Mouse (Mus musculus): ENCODE measurements at regions not wholly inside any gene's neighbourhood (a gene's known extent, or its start where the extent isn't known, plus 50 kb on each side); places are given as distances from the start of the nearest gene placed in this dataset.

DNA sequence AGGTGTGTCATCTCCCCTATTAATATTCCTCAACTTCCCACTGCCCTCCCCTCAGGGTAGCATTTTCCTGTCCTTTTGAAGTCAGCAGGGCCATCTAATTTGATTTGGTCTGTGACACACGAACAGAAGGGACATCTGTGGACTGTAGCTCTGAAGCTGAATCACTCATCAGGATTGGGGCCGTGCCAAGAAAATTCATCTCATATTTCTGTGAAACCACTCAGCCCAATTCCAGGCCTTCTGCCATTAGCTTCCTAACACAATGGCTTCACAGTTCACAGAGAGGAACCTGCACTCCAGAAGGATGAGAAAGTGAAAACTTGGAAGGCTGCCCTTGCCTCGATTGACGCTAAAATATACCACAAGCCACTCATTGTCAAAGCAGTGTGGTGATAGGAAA, 86.1 kb downstream of the Abhd5 start:
- Histone ChIP-seq H3K36me3 (no peaks in the 10 kb centered on the region), H3K27me3 (ENCODE audit: low read depth, poor library complexity, severe bottlenecking) (no peaks in the 10 kb centered on the region), H3K9me3 (replicated peaks) (no peaks in the 10 kb centered on the region), H3K27ac (replicated peaks) (no peak overlapping the region), H3K4me3 (no peak overlapping the region), H3K4me1 (no peaks in the 10 kb centered on the region)
- no peak for DNase-seq (ENCODE audit: low spot score)
- 77% methylated on average over 4 of the region's 4 CpGs for WGBS

DNA sequence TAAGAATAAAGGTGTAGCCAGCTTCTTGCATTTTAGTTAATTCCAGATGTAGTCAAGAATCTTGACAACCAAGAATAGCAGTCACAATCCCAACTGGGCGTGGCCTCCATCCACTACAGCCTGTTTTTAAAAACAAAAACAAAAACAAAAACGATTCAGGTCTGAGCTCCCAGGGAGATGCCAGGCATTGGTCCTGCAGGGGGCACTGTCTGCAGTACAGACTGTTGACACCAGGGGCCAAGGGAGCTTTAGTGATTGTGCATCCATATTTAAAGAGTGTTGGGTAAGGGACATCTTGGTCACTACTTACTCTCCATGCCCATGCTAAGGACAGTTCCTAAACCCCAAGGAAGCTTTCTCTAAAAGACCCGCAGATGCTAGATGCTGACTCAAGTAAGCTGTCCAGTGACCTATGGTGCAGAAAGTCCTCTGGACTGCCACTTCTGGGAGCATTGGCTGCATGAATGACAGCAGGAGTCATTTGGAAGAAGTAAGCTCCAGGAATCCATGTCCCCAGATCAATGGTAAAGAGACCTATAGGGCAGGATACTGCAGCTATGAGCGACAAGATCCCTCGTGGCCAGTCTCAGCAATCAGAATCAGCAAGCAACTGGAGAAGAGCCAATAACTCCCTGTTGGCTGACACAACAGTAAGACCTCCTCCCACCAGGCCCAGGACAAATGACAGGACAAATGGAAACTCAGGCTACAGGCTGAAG, 95.1 kb downstream of the Abhd5 start:
- no peak for DNase-seq (ENCODE audit: low spot score)
- no peak overlapping the region for H3K4me3 ChIP-seq
- H3K36me3 ChIP-seq = no peaks in the 10 kb centered on the region
- H3K9me3 ChIP-seq (replicated peaks) = no peaks in the 10 kb centered on the region
- H3K27me3 ChIP-seq (ENCODE audit: low read depth, poor library complexity, severe bottlenecking) = no peaks in the 10 kb centered on the region
- 71% methylated on average over 5 of the region's 5 CpGs for WGBS
- no peak overlapping the region for H3K27ac ChIP-seq (replicated peaks)
- no peaks in the 10 kb centered on the region for H3K4me1 ChIP-seq

DNA sequence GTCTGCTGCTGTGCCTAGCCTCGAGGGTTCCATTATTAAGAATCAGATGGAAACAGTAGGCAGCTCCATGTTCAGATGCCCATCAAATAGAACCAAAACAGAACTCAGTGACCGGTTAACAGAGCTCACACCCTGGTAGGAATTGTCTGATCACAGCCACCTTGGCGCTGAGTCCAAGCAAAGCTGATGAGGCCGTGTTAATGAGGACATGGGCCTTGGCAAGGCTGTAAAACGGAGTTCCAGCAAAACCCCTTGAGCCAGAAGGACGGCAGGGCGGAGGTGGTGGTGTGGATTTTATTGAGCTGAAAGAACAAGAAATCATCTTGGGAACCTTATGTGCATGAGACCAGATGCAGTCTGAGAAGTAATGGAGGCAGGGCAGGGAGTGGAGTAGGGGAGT, 96.2 kb downstream of the Abhd5 start:
- 89% methylated on average over 7 of the region's 7 CpGs for WGBS
- Histone ChIP-seq H3K9me3 (replicated peaks) (no peaks in the 10 kb centered on the region), H3K27me3 (ENCODE audit: low read depth, poor library complexity, severe bottlenecking) (no peaks in the 10 kb centered on the region), H3K27ac (replicated peaks) (no peak overlapping the region), H3K4me1 (no peaks in the 10 kb centered on the region), H3K36me3 (no peaks in the 10 kb centered on the region), H3K4me3 (no peak overlapping the region)
- no peak for DNase-seq (ENCODE audit: low spot score)

DNA sequence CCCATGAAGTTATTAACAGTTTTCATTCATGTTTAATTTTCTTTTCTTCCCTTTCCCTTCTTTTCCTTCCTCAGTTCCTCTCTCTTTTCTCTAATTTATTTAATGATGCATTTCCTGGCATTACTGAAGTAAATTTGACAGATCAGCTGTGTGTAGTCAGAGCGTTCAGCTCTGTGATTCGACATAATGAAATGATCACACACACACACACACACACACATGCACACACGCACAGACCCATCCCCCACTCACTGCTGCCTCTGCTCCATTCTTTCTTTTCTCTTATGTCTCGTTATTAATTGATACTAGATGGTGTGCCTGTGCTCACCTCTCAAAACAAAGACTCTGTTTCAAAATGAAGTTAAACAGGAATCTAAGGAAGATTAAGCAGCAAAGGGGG, 96.9 kb downstream of the Abhd5 start:
- Histone ChIP-seq H3K27ac (replicated peaks) (no peak overlapping the region), H3K9me3 (replicated peaks) (no peaks in the 10 kb centered on the region), H3K4me3 (no peak overlapping the region), H3K36me3 (no peaks in the 10 kb centered on the region), H3K27me3 (ENCODE audit: low read depth, poor library complexity, severe bottlenecking) (no peaks in the 10 kb centered on the region), H3K4me1 (no peaks in the 10 kb centered on the region)
- no peak for DNase-seq (ENCODE audit: low spot score)
- 84% methylated on average over 4 of the region's 4 CpGs for WGBS

DNA sequence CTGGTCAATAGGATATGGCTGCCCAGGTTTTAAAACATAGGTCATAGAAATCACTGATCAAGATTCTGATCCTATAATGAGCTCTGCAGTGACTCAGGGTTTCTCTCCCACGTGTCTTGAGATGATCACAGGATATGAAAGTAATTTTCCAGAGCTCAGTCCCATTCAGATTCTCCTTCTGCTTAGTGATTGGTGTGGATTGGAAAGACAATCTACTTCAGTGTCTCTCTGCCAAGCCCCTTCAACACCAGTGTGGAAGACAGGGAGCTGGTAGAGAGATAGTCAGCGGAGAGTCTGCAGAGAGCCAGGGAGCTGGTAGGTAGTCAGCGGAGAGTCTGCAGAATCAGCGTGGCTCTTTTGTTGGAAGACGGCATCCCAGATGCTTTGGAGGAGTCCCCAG, 99.1 kb downstream of the Abhd5 start:
- DNase-seq (ENCODE audit: low spot score) = no peak
- H3K27ac ChIP-seq (replicated peaks) = no peak overlapping the region
- WGBS = 85% methylated on average over 5 of the region's 5 CpGs
- H3K36me3 ChIP-seq = no peaks in the 10 kb centered on the region
- H3K4me1 ChIP-seq = no peaks in the 10 kb centered on the region
- H3K9me3 ChIP-seq (replicated peaks) = no peaks in the 10 kb centered on the region
- H3K27me3 ChIP-seq (ENCODE audit: low read depth, poor library complexity, severe bottlenecking) = no peaks in the 10 kb centered on the region
- H3K4me3 ChIP-seq = no peak overlapping the region

DNA sequence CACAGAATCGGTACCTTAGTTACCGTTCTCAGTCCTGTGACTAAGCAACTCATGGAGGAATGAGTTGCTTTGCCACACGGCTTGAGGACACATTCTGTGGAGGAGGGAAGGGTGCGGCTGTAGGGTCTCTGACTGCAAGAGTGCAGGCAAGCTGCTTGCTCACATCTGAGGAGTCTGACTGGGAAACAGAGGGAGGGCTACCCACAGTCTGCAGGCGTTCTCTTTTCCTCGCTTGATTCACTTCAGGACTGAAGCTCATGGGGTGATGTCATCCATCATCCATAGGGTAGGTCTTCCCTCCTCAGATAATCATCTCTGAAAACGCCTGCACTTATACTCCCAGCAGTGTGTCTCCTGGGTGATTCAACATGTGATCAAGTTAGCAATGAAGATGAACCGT, 103.9 kb downstream of the Abhd5 start:
- Histone ChIP-seq H3K4me3 (no peak overlapping the region), H3K9me3 (replicated peaks) (no peaks in the 10 kb centered on the region), H3K36me3 (no peaks in the 10 kb centered on the region), H3K27me3 (ENCODE audit: low read depth, poor library complexity, severe bottlenecking) (no peaks in the 10 kb centered on the region), H3K27ac (replicated peaks) (no peak overlapping the region), H3K4me1 (no peaks in the 10 kb centered on the region)
- no peak for DNase-seq (ENCODE audit: low spot score)
- WGBS = 83% methylated on average over 8 of the region's 8 CpGs

DNA sequence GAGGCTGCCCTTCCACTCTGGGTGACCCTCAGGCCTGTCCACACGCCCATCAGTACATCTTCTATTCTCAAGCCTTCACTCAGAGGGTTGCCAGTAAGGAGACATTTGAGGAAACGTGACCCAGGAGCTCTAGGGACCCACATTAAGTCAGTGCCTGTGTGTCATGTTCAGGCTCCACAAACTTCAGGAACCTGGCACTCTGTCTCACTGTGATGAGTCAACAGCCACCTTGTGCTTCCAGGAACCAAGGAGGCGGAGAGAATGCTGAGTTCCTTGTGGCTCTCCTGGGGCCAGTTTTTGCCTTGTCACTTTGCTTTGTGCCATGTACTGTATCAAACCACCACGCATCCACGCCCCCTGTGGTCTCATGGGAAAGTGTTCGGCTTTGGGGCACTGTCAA, 104.4 kb downstream of the Abhd5 start:
- 79% methylated on average over 6 of the region's 6 CpGs for WGBS
- Histone ChIP-seq H3K27me3 (ENCODE audit: low read depth, poor library complexity, severe bottlenecking) (no peaks in the 10 kb centered on the region), H3K27ac (replicated peaks) (no peak overlapping the region), H3K4me3 (no peak overlapping the region), H3K9me3 (replicated peaks) (no peaks in the 10 kb centered on the region), H3K36me3 (no peaks in the 10 kb centered on the region), H3K4me1 (no peaks in the 10 kb centered on the region)
- DNase-seq (ENCODE audit: low spot score) = no peak

DNA sequence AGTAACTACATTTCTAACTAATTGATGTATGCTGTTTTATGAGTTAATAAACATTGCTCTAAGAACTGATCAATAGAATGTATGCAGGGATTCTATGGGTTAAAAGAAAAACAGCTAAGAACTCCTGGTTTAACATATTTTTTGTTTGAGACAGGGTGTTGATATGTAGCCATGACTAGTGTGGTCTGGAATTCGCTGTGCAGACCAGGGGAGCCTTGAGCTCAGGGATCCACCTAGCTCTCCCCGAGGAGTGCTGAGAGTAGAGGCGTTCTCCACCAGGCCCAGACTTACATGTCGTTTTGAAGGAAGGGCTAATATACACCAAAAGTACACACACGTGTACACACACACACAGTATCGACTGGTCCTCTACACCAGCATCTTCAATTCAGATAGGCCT, 108.1 kb downstream of the Abhd5 start:
- Histone ChIP-seq H3K4me3 (no peak overlapping the region), H3K27me3 (ENCODE audit: low read depth, poor library complexity, severe bottlenecking) (no peaks in the 10 kb centered on the region), H3K9me3 (replicated peaks) (no peaks in the 10 kb centered on the region), H3K36me3 (no peaks in the 10 kb centered on the region), H3K4me1 (no peaks in the 10 kb centered on the region), H3K27ac (replicated peaks) (no peak overlapping the region)
- 90% methylated on average over 6 of the region's 6 CpGs for WGBS
- no peak for DNase-seq (ENCODE audit: low spot score)

DNA sequence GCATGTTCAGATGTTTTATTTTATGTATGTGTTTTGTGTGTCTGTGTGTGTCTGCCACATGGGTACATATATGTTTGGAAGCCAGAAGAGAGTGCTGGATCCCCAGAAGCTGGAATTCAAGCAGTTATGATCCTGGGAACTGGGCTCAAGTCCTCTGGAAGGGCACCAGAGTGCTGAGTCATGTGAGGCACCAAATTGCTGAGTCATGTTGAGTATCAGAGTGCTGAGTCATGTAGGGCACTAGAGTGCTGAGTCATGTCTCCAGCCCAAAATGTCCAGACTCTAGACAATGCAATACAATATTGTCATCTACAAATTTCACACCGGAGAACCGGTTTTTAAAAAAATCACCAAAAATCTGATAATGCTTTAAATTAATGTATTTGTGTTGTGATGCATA, 120.1 kb downstream of the Abhd5 start:
- H3K27me3 ChIP-seq (ENCODE audit: low read depth, poor library complexity, severe bottlenecking) = no peaks in the 10 kb centered on the region
- no peak for DNase-seq (ENCODE audit: low spot score)
- H3K4me3 ChIP-seq = no peak overlapping the region
- H3K9me3 ChIP-seq (replicated peaks) = no peaks in the 10 kb centered on the region
- no peaks in the 10 kb centered on the region for H3K36me3 ChIP-seq
- 93% methylated on average over 2 of the region's 2 CpGs for WGBS
- peaks cover 7% of the 10 kb centered on the region for H3K4me1 ChIP-seq
- H3K27ac ChIP-seq (replicated peaks) = no peak overlapping the region

DNA sequence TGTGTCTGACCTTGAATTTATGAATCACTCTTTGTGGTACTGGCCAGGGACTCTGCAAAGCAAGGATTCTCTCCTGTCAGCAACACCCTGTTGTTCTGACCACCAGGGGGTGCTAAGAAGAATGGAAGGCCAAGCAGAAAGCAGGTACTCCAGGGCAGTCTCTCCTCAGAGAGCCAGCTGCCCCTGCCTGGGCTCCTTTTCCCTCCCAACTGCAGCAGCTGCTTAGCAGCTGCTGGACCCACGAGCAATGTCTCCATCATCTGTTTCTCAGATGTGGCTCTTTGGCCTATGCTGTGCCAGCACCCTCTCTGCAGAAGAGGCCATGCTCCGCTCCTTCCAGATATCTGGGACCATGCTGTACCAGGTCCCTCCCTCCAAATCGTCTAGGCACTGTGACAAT, 124.9 kb downstream of the Abhd5 start:
- H3K4me1 ChIP-seq = peaks cover 7% of the 10 kb centered on the region
- 58% methylated on average over 3 of the region's 3 CpGs for WGBS
- H3K36me3 ChIP-seq = no peaks in the 10 kb centered on the region
- no peak overlapping the region for H3K4me3 ChIP-seq
- peak; percentile 41 for DNase-seq (ENCODE audit: low spot score)
- H3K9me3 ChIP-seq (replicated peaks) = no peaks in the 10 kb centered on the region
- no peak overlapping the region for H3K27ac ChIP-seq (replicated peaks)
- no peaks in the 10 kb centered on the region for H3K27me3 ChIP-seq (ENCODE audit: low read depth, poor library complexity, severe bottlenecking)

DNA sequence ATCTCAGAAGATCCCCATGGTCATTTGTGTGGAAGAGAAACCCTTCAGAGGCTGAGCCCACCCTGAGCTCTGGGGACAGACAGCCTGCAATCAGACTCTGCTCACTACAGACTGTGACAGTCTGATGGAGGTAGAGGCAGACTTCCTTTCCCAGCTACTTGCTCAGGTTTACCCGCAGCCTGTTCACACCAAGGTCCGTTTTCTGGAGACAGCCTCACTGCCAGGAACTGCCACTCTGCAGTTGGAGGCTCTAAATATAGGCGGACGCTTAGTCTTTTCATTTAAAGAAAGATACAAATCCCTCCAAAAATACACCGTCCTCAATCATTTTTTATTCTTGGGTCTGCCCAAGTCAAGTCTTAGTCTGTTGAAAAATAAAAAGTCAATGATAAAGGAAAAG, 135.6 kb downstream of the Abhd5 start:
- WGBS = 88% methylated on average over 5 of the region's 5 CpGs
- no peak overlapping the region for H3K4me3 ChIP-seq
- H3K9me3 ChIP-seq (replicated peaks) = no peaks in the 10 kb centered on the region
- no peak overlapping the region for H3K27ac ChIP-seq (replicated peaks)
- no peaks in the 10 kb centered on the region for H3K36me3 ChIP-seq
- H3K27me3 ChIP-seq (ENCODE audit: low read depth, poor library complexity, severe bottlenecking) = no peaks in the 10 kb centered on the region
- no peak for DNase-seq (ENCODE audit: low spot score)
- peaks cover 8% of the 10 kb centered on the region for H3K4me1 ChIP-seq

DNA sequence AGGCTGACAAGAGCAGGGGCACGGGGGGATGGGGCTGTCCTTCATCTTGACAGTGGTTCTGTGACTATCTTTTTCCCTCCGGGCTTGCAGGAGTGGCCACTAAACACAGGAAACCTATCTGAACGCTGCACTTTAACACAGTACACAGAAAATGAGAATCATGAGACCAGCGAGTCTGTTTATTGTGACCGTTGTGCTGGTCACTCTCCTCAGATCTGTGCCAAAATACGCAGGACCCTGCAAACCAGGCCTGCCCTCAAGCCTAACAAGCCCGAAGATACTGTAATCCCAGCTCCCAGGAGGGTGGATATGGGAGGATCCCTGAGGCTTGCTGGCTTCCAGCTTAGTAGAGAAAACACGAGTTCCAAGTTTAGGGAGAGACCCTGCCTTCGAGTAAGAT, 143.3 kb downstream of the Abhd5 start:
- H3K27me3 ChIP-seq (ENCODE audit: low read depth, poor library complexity, severe bottlenecking) = no peaks in the 10 kb centered on the region
- no peak overlapping the region for H3K27ac ChIP-seq (replicated peaks)
- no peaks in the 10 kb centered on the region for H3K4me1 ChIP-seq
- DNase-seq (ENCODE audit: low spot score) = no peak
- H3K36me3 ChIP-seq = no peaks in the 10 kb centered on the region
- H3K9me3 ChIP-seq (replicated peaks) = no peaks in the 10 kb centered on the region
- 79% methylated on average over 9 of the region's 9 CpGs for WGBS
- no peak overlapping the region for H3K4me3 ChIP-seq

DNA sequence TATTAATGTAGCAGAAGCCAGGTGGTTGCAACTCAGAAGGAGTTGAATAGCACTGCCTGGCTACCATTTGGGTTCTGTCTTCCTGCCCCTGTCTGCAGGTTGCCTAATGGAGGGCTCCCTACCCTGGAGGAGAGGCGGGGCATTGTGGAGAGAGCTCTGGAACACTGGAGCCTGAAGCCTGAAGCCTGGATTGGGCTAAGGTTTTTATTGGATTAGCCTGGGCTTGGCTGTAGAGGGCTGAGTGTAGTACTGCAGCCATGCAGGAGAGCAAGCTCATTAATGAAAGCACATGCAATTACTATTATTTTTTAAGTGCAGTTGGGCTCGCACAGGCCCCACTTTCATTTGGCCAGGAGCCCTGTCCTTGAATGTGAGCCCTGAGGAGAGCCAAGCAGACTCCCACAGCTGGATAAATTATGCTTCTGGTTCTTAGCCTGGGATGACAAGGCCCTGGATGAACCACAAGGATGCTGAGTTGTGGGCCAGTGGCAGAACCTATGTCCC, 145.1 kb downstream of the Abhd5 start:
- no peak for DNase-seq (ENCODE audit: low spot score)
- Histone ChIP-seq H3K27ac (replicated peaks) (no peak overlapping the region), H3K27me3 (ENCODE audit: low read depth, poor library complexity, severe bottlenecking) (no peaks in the 10 kb centered on the region; the same call in none of the 2 replicates), H3K36me3 (no peaks in the 10 kb centered on the region), H3K9me3 (replicated peaks) (no peaks in the 10 kb centered on the region), H3K4me1 (peaks cover 12% of the 10 kb centered on the region), H3K4me3 (no peak overlapping the region)
- WGBS = 75% methylated on average over 2 of the region's 2 CpGs

All from midbrain, embryonic 10.5 days (tissue).